Mouse (Mus musculus): Measurements from ENCODE around the gene 9930021J03Rik.

The 9930021J03Rik gene

GRCm38 (mm10) chr19:29812581-29813460 is 7.0 kb upstream of the 9930021J03Rik start, which contains the start of gene Ranbp6:
Gene Ranbp6, minus strand, starts transcription at chr19:29812974.
- in situ Hi-C loops (cut with MboI, MseI) = loop anchor here (5.0 kb wide), 2 partner anchors 126 to 146 kb away; no protein-coding TSS in a partner anchor

GRCm38 (mm10) chr19:29810022-29810421 is 4.2 kb upstream of the 9930021J03Rik start:
- in situ Hi-C loops (cut with MboI, MseI) = loop anchor here (5.0 kb wide), 2 partner anchors 123 to 143 kb away; no protein-coding TSS in a partner anchor

- in situ Hi-C loops (cut with MboI, MseI) = no loop called here
Measured at GRCm38 (mm10) chr19:29805101-29805916, 480 bp downstream of the 9930021J03Rik start.

- in situ Hi-C loops (cut with MboI, MseI) = no loop called here
Measured at GRCm38 (mm10) chr19:29803946-29804345, 1.8 kb downstream of the 9930021J03Rik start.

- in situ Hi-C loops (cut with MboI, MseI) = loop anchor here in 1 of 2 experiments (10.0 kb wide), 1 partner anchor 253 kb away; no protein-coding TSS in a partner anchor
Measured at GRCm38 (mm10) chr19:29797371-29797770, 8.4 kb downstream of the 9930021J03Rik start.

- in situ Hi-C loops (cut with MboI, MseI) = no loop called here
Measured at GRCm38 (mm10) chr19:29787997-29788396, 17.8 kb downstream of the 9930021J03Rik start.

- in situ Hi-C loops (cut with MboI, MseI) = no loop called here
Measured at GRCm38 (mm10) chr19:29782914-29783313, 22.9 kb downstream of the 9930021J03Rik start.

- in situ Hi-C loops (cut with MboI, MseI) = no loop called here
Measured at GRCm38 (mm10) chr19:29753939-29754338, 51.9 kb downstream of the 9930021J03Rik start.

- in situ Hi-C loops (cut with MboI, MseI) = no loop called here
Measured at GRCm38 (mm10) chr19:29750994-29751393, 54.8 kb downstream of the 9930021J03Rik start.

GRCm38 (mm10) chr19:29743531-29743930 is 62.3 kb downstream of the 9930021J03Rik start:
- in situ Hi-C loops (cut with MboI, MseI) = no loop called here

- in situ Hi-C loops (cut with MboI, MseI) = no loop called here
Measured at GRCm38 (mm10) chr19:29740661-29741060, 65.1 kb downstream of the 9930021J03Rik start.

GRCm38 (mm10) chr19:29739608-29740007 is 66.2 kb downstream of the 9930021J03Rik start:
- in situ Hi-C loops (cut with MboI, MseI) = no loop called here

GRCm38 (mm10) chr19:29735421-29735820 is 70.4 kb downstream of the 9930021J03Rik start:
- in situ Hi-C loops (cut with MboI, MseI) = no loop called here

- in situ Hi-C loops (cut with MboI, MseI) = no loop called here
Measured at GRCm38 (mm10) chr19:29718476-29718875, 87.3 kb downstream of the 9930021J03Rik start.

- in situ Hi-C loops (cut with MboI, MseI) = no loop called here
Measured at GRCm38 (mm10) chr19:29717854-29718253, 87.9 kb downstream of the 9930021J03Rik start.

GRCm38 (mm10) chr19:29713451-29713850 is 92.3 kb downstream of the 9930021J03Rik start:
- in situ Hi-C loops (cut with MboI, MseI) = no loop called here

GRCm38 (mm10) chr19:29709461-29709860 is 96.3 kb downstream of the 9930021J03Rik start:
- in situ Hi-C loops (cut with MboI, MseI) = no loop called here

GRCm38 (mm10) chr19:29708461-29708860 is 97.3 kb downstream of the 9930021J03Rik start:
- in situ Hi-C loops (cut with MboI, MseI) = no loop called here

- in situ Hi-C loops (cut with MboI, MseI) = no loop called here
Measured at GRCm38 (mm10) chr19:29708003-29708402, 97.8 kb downstream of the 9930021J03Rik start.

GRCm38 (mm10) chr19:29707314-29707898 is 98.4 kb downstream of the 9930021J03Rik start:
- in situ Hi-C loops (cut with MboI, MseI) = no loop called here

- in situ Hi-C loops (cut with MboI, MseI) = no loop called here
Measured at GRCm38 (mm10) chr19:29704436-29704835, 101.4 kb downstream of the 9930021J03Rik start.

- in situ Hi-C loops (cut with MboI, MseI) = no loop called here
Measured at GRCm38 (mm10) chr19:29701707-29702106, 104.1 kb downstream of the 9930021J03Rik start.

Measured in T-helper 17 cell (primary cell).